Mouse (Mus musculus) embryonic facial prominence, embryonic 11.5 days (tissue): ENCODE data around the gene Lect2. TPM values are rescaled to one million over a fixed set of nuclear protein-coding genes. Genes with fewer than 3 reads are reported as not detected.

ENCODE experiments used
- ATAC-seq: fragments of 200-750 bp; cut with Nextera tagmentation; replicated peaks from 2 replicates; pipeline ENCODE4 v1.8.0; 2017; ENCODE audit warnings: low read depth; ENCODE audit not compliant: insufficient number of reproducible peaks, low FRiP score, low TSS enrichment
- DNase-seq: peaks from one replicate; pipeline ENCODE4 v3.0.0-alpha.2; 2015; ENCODE audit warnings: low spot score
- H3K27ac ChIP-seq: fragments of 300-500 bp; sonication (generic); replicated peaks from 2 replicates; pipeline ENCODE4 v1.5.1; 2014; ENCODE audit warnings: mild to moderate bottlenecking, low read depth, low read length, control low read depth
- H3K27me3 ChIP-seq: fragments of 300-500 bp; sonication (generic); 2 replicates; pipeline ENCODE4 v1.6.1; 2014; ENCODE audit warnings: mild to moderate bottlenecking, low read length, moderate library complexity, mixed read lengths; ENCODE audit not compliant: control insufficient read depth, insufficient read depth
- H3K36me3 ChIP-seq: fragments of 300-500 bp; sonication (generic); replicated peaks from 2 replicates; pipeline ENCODE4 v1.6.1; 2014; ENCODE audit warnings: low read depth, mild to moderate bottlenecking, low read length, moderate library complexity, mixed read lengths; ENCODE audit not compliant: control insufficient read depth, insufficient read depth
- H3K4me1 ChIP-seq: fragments of 300-500 bp; sonication (generic); 2 replicates; pipeline ENCODE4 v1.6.1; 2014; ENCODE audit warnings: low read length, mixed read lengths; ENCODE audit not compliant: control insufficient read depth, insufficient read depth
- H3K4me2 ChIP-seq: fragments of 300-500 bp; sonication (generic); 2 replicates; pipeline ENCODE4 v1.6.1; 2014; ENCODE audit warnings: low read depth, mild to moderate bottlenecking, control low read depth, low read length, moderate library complexity
- H3K4me3 ChIP-seq: fragments of 300-500 bp; sonication (generic); 2 replicates; pipeline ENCODE4 v1.5.1; 2014; ENCODE audit warnings: low read depth, low read length, control low read depth
- H3K9ac ChIP-seq: fragments of 300-500 bp; sonication (generic); replicated peaks from 2 replicates; pipeline ENCODE4 v1.6.1; 2014; ENCODE audit warnings: mild to moderate bottlenecking, control low read depth, low read length
- H3K9me3 ChIP-seq: fragments of 300-500 bp; sonication (generic); replicated peaks from 2 replicates; pipeline ENCODE4 v1.6.1; 2016; ENCODE audit warnings: mild to moderate bottlenecking, low read length, inconsistent platforms, mixed read lengths; ENCODE audit not compliant: control insufficient read depth
- WGBS: fragments of 180-500 bp; shearing (Covaris S2); extraction: QIAGEN DNeasy Blood & Tissue Kit; methylation state at CpG from one replicate; pipeline ENCODE4 v1.1.7; 2014; 5-methylcytosine and 5-hydroxymethylcytosine counted together
- polyA plus RNA-seq: library from polyadenylated mRNA; unstranded; fragments of >200 nt; fragmentation: Nextera tagmentation; extraction: Ambion mirVana; gene quantifications from 2 replicates; pipeline ENCODE4 v1.2.1, GENCODE M21; 2014

The Lect2 gene
- polyA plus RNA-seq, 1 experiment from 2014 or later: not detected

DNA sequence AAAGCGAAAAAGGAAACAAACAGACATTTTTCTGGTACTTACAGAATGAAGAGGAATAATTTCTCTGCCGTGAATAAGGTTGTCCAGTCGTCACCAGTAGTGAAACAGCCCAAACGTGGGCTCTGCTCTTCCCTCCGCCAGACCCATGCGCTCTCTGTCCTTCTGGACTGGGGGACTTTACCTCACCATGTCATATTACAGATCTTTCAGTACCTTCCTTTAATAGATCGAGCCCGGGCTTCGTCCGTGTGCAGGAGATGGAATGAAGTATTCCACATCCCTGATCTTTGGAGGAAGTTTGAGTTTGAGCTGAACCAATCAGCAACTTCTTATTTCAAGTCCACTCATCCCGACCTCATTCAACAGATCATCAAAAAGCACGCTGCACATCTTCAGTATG is 21.4 kb downstream of the Lect2 start:
- DNase-seq (no peak), ATAC-seq (no peak)
- no peak overlapping the region for H3K4me2 ChIP-seq
- no peak overlapping the region for H3K27ac ChIP-seq
- H3K9me3 ChIP-seq: no peaks in the 10 kb centered on the region
- no peak overlapping the region for H3K4me3 ChIP-seq
- H3K27me3 ChIP-seq: no peaks in the 10 kb centered on the region
- H3K9ac ChIP-seq: no peak overlapping the region
- 85% methylated on average over 12 of the region's 12 CpGs for WGBS
- H3K4me1 ChIP-seq: no peaks in the 10 kb centered on the region
- no peaks in the 10 kb centered on the region for H3K36me3 ChIP-seq

DNA sequence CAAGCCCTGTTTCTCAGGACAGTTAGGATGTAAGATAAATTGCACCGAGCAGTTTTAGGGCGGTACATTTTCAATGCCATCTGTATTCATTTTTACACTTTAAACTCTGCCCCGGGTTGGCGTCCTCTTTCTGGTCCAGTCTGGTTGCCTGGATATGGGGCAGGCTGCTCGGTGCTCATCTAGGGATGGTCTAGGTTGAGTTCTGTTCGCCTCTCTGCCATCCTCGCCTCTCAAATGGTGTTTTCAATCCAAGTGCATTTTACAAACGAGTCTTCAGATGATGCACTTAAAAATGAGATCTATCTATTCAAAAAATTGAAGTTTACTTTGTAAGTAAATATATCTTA is 25.5 kb downstream of the Lect2 start:
- Histone ChIP-seq H3K27ac (no peak overlapping the region), H3K4me1 (no peaks in the 10 kb centered on the region), H3K4me2 (peak overlapping the region; percentile 72), H3K9me3 (no peaks in the 10 kb centered on the region), H3K4me3 (peak overlapping the region; percentile 62), H3K9ac (peak overlapping the region; percentile 77), H3K27me3 (no peaks in the 10 kb centered on the region), H3K36me3 (no peaks in the 10 kb centered on the region)
- 9% methylated on average over 8 of the region's 8 CpGs for WGBS
- DNase-seq: no peak
- no peak for ATAC-seq

GRCm38 (mm10) chr13:56522081-56522820 is 26.1 kb downstream of the Lect2 start, which contains the start of gene Fbxl21:
Fbxl21 (plus strand) TSS chr13:56522472.
- H3K4me3 ChIP-seq: peak within 1 kb of the TSS; percentile 62
- peak within 1 kb of the TSS; percentile 77 for H3K9ac ChIP-seq
- H3K4me1 ChIP-seq: no peaks in the 10 kb centered on the region
- DNase-seq (peak; percentile 95), ATAC-seq (peak; percentile 99)
- no peaks in the 10 kb centered on the region for H3K9me3 ChIP-seq
- 0 out of 2 replicates have a peak within 1 kb of the TSS, but pooled peaks have one; percentile 13 for H3K27ac ChIP-seq
- WGBS: 2% methylated on average over 56 of the region's 56 CpGs
- H3K4me2 ChIP-seq: peak within 1 kb of the TSS; percentile 72
- no peaks in the 10 kb centered on the region for H3K27me3 ChIP-seq
- no peaks in the 10 kb centered on the region for H3K36me3 ChIP-seq

DNA sequence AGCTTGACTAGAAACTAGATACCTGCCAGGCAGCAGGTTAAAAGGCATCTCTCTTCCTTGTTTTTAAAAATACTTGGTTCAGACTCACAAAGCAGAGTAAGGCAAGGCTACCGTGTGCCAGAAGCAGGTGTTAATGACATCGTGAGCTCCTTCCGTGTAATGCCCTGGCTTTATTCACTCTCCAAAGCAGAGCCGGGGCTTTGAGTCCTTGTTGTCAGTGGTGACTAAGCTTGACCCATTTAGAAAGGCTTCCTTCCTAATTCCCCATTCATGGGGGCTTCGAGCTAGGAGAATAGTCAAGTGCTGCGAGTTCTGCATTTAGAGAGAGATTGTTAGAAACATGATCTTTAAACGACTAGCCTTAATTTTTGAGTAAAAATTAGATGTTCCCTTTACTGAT is 31.5 kb downstream of the Lect2 start:
- 53% methylated on average over 7 of the region's 7 CpGs for WGBS
- H3K9me3 ChIP-seq: no peaks in the 10 kb centered on the region
- no peak overlapping the region for H3K4me3 ChIP-seq
- H3K27ac ChIP-seq: no peak overlapping the region
- H3K4me2 ChIP-seq: no peak overlapping the region
- no peaks in the 10 kb centered on the region for H3K36me3 ChIP-seq
- DNase-seq (no peak), ATAC-seq (no peak)
- H3K4me1 ChIP-seq: no peaks in the 10 kb centered on the region
- H3K9ac ChIP-seq: no peak overlapping the region
- H3K27me3 ChIP-seq: no peaks in the 10 kb centered on the region

GRCm38 (mm10) chr13:56516311-56516710 is 32.0 kb downstream of the Lect2 start:
- ATAC-seq: no peak
- H3K36me3 ChIP-seq: no peaks in the 10 kb centered on the region
- H3K4me2 ChIP-seq: no peak overlapping the region
- no peaks in the 10 kb centered on the region for H3K9me3 ChIP-seq
- no peak overlapping the region for H3K4me3 ChIP-seq
- H3K9ac ChIP-seq: no peak overlapping the region
- 71% methylated on average over 4 of the region's 4 CpGs for WGBS
- DNase-seq: no peak
- no peaks in the 10 kb centered on the region for H3K27me3 ChIP-seq
- no peaks in the 10 kb centered on the region for H3K4me1 ChIP-seq
- no peak overlapping the region for H3K27ac ChIP-seq

DNA sequence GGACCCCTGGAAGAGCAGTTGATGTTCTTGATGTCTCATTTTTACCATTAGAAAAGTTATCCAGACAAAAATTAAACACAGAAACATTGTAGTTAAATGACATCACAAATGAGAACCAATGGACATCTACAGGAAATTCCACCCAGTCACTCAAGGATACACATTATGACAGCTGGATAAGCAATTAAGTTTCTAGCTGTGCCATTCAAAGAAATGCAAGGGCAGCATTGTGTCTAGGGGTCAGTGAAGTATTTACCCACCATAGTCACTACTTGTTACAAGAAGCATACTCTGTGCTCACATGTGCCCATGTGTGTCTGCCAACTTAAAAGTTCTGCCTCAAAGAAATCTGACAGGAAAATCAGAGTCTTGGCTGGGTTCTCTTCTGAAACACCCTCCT is 34.7 kb downstream of the Lect2 start:
- ATAC-seq (no peak), DNase-seq (no peak)
- Histone ChIP-seq H3K4me1 (no peaks in the 10 kb centered on the region), H3K9ac (no peak overlapping the region), H3K9me3 (no peaks in the 10 kb centered on the region), H3K27me3 (no peaks in the 10 kb centered on the region), H3K4me2 (no peak overlapping the region), H3K27ac (no peak overlapping the region), H3K4me3 (no peak overlapping the region), H3K36me3 (no peaks in the 10 kb centered on the region)

DNA sequence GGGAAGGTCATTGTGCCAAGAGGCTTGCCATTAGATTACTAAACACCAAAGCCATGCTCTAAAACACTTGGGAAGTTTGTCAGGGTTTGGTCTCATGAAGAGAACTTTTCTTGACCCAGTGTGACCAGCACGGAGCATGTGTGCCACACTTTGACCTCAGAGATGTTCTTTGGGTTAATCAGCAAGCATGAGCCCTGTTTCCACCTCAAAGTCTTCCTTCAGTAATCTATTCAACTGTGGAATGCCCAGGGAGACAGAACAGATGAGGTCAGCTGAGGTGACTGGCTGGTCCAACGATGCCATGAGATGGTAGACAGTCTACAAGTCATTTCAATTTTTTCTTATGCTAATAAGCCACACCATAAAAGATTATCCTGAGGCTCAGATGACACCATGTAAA is 38.5 kb downstream of the Lect2 start:
- Histone ChIP-seq H3K4me2 (no peak overlapping the region), H3K9ac (no peak overlapping the region), H3K9me3 (no peaks in the 10 kb centered on the region), H3K4me3 (no peak overlapping the region), H3K27ac (no peak overlapping the region), H3K4me1 (no peaks in the 10 kb centered on the region), H3K36me3 (no peaks in the 10 kb centered on the region), H3K27me3 (no peaks in the 10 kb centered on the region)
- ATAC-seq (no peak), DNase-seq (no peak)
- WGBS: 87% methylated on average over 2 of the region's 2 CpGs

GRCm38 (mm10) chr13:56506871-56507496 is 41.3 kb downstream of the Lect2 start:
- Histone ChIP-seq H3K4me1 (no peaks in the 10 kb centered on the region), H3K9ac (no peak overlapping the region), H3K36me3 (no peaks in the 10 kb centered on the region), H3K4me2 (no peak overlapping the region), H3K4me3 (no peak overlapping the region), H3K27me3 (no peaks in the 10 kb centered on the region), H3K27ac (no peak overlapping the region), H3K9me3 (no peaks in the 10 kb centered on the region)
- no peak for DNase-seq
- WGBS: 82% methylated on average over 6 of the region's 6 CpGs
- no peak for ATAC-seq
